Mouse (Mus musculus): ENCODE measurements around the gene Gpa33. TPM values are rescaled to one million over a fixed set of nuclear protein-coding genes. Genes with fewer than 3 reads are reported as not detected.

Gene Gpa33
- total and polyA plus RNA-seq, 3 experiments = not detected

DNA sequence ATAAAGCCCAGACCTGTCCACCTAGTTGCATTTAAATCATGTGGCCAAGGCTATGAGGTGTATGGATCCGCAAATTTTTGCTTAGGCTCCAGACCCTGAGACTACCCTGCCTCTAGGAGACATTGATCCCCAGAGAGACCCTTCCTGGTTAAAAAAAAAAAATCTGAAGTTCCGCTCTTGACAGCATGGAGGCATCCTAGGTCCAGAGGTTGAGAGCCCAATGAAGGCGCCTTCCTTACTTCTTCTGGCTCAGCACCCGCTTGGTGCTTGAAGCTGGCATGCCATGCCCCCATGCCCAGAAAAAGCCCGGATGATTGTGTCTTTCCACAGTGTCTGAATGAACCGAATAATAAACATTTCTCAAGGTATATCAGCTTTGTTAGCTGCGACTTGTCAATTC is 51.5 kb downstream of the Gpa33 start:
- TF ChIP-seq NELFE (IDR thresholded peaks at IDR 0.05; ENCODE audit: low read depth, low read length) (no peak), USF2 (IDR thresholded peaks at IDR 0.05; ENCODE audit: borderline replicate concordance in 1 of 2, insufficient read depth in 1 of 2, low read depth in 1 of 2, low read length in 2 of 2) (no peak), HCFC1 (IDR thresholded peaks at IDR 0.05; ENCODE audit: low read depth, low read length) (no peak), EP300 (IDR thresholded peaks at IDR 0.05; ENCODE audit: low read depth in 1 of 2, low read length in 2 of 2) (no peak), CHD2 (IDR thresholded peaks at IDR 0.05; ENCODE audit: low read length) (no peak), SMC3 (IDR thresholded peaks at IDR 0.05; ENCODE audit: low read depth, low read length) (no peak), MAFK (IDR thresholded peaks at IDR 0.05; ENCODE audit: borderline replicate concordance, low read depth, low read length) (no peak), MAZ (IDR thresholded peaks at IDR 0.05; ENCODE audit: low read depth, low read length) (no peak), MAX (IDR thresholded peaks at IDR 0.05; ENCODE audit: low read length) (no peak), JUND (IDR thresholded peaks at IDR 0.05; ENCODE audit: low read depth, low read length) (no peak), CHD1 (IDR thresholded peaks at IDR 0.05; ENCODE audit: low read depth, low read length) (no peak), POLR2AphosphoS2 (IDR thresholded peaks at IDR 0.05; ENCODE audit: low read length) (no peak)
- no peak overlapping the region for H3K27ac ChIP-seq (ENCODE audit: control insufficient read depth, low read depth, low read length)
- no peak overlapping the region for H3K4me3 ChIP-seq (ENCODE audit: control insufficient read depth in 1 of 2, insufficient read depth in 1 of 2, low read depth in 2 of 2, low read length in 2 of 2)
- no peak for DNase-seq (ENCODE audit: low read depth, low spot score)
- no peaks in the 10 kb centered on the region; a peak in 1 of 4 replicates for H3K27me3 ChIP-seq (ENCODE audit: control insufficient read depth in 1 of 2, insufficient read depth in 2 of 2, low read length in 2 of 2)
- no peaks in the 10 kb centered on the region for H3K4me1 ChIP-seq (ENCODE audit: control insufficient read depth in 1 of 2, insufficient read depth in 2 of 2, low read length in 2 of 2)
- H3K79me2 ChIP-seq (ENCODE audit: control insufficient read depth, insufficient read depth, low read length, poor library complexity) = no peaks in the 10 kb centered on the region
- H3K9ac ChIP-seq (ENCODE audit: control insufficient read depth, low read depth, low read length, poor library complexity, severe bottlenecking) = no peak overlapping the region
- no peaks in the 10 kb centered on the region for H3K36me3 ChIP-seq (ENCODE audit: control insufficient read depth in 1 of 2, insufficient read depth in 2 of 2, low read length in 2 of 2)
- H3K9me3 ChIP-seq (replicated peaks; ENCODE audit: insufficient read depth, low read length) = no peaks in the 10 kb centered on the region

DNA sequence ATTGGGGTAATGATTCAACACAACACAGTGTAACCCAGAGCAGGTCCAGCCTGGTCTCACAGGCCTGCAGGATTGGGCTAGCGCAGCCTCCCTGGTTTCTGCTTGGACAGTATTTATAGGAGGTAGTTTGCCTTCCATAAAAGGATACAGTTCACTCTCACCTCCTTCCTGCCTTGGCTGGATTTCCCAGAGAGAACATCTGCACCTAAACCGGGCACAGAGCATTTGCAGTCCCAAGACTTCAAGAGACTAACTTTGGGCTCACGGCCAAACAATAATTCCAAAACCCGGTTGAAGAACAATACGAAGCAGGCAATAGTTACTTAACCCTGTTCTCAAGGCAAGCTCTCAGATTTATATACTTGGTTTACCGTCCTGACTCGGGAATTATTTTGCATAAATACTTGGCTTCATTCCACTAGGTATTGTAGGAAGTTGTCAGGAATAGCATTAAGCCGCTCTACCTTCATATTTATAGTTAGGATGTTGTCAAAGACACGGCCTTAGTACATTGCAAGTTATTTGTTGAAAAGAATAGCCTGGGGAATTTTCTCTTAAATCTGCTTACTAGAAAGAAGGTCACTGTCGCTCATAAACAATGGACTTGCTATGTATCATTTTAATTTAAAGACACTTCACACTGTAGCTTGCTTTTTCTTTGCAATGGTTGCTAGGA is 53.1 kb downstream of the Gpa33 start:
- no peak for DNase-seq (ENCODE audit: low read depth, low spot score)
- Histone ChIP-seq H3K9me3 (replicated peaks; ENCODE audit: insufficient read depth, low read length) (no peaks in the 10 kb centered on the region), H3K36me3 (ENCODE audit: control insufficient read depth in 1 of 2, insufficient read depth in 2 of 2, low read length in 2 of 2) (no peaks in the 10 kb centered on the region), H3K27me3 (ENCODE audit: control insufficient read depth in 1 of 2, insufficient read depth in 2 of 2, low read length in 2 of 2) (no peaks in the 10 kb centered on the region; a peak in 1 of 4 replicates), H3K4me1 (ENCODE audit: control insufficient read depth in 1 of 2, insufficient read depth in 2 of 2, low read length in 2 of 2) (no peaks in the 10 kb centered on the region), H3K79me2 (ENCODE audit: control insufficient read depth, insufficient read depth, low read length, poor library complexity) (no peaks in the 10 kb centered on the region), H3K9ac (ENCODE audit: control insufficient read depth, low read depth, low read length, poor library complexity, severe bottlenecking) (no peak overlapping the region), H3K4me3 (ENCODE audit: control insufficient read depth in 1 of 2, insufficient read depth in 1 of 2, low read depth in 2 of 2, low read length in 2 of 2) (no peak overlapping the region), H3K27ac (ENCODE audit: control insufficient read depth, low read depth, low read length) (no peak overlapping the region)
- no peak for TF ChIP-seq SIN3A (IDR thresholded peaks at IDR 0.05; ENCODE audit: low read length)
- TF ChIP-seq USF2 (IDR thresholded peaks at IDR 0.05; ENCODE audit: borderline replicate concordance in 1 of 2, insufficient read depth in 1 of 2, low read depth in 1 of 2, low read length in 2 of 2) = no peak
- no peak for TF ChIP-seq RCOR1 (IDR thresholded peaks at IDR 0.05; ENCODE audit: low read depth, low read length)
- no peak for TF ChIP-seq GABPA (IDR thresholded peaks at IDR 0.05; ENCODE audit: low read depth, low read length)
- TF ChIP-seq TBP (IDR thresholded peaks at IDR 0.05; ENCODE audit: low read depth, low read length) = no peak
- TF ChIP-seq ETS1 (IDR thresholded peaks at IDR 0.05; ENCODE audit: low read depth, low read length) = no peak
- TF ChIP-seq CTCF (IDR thresholded peaks at IDR 0.05 in 2 of 3, conservative IDR thresholded peaks at IDR 0.05 in 1 of 3; ENCODE audit: control insufficient read depth in 1 of 3, insufficient read depth in 1 of 3, low read depth in 2 of 3, low read length in 3 of 3, poor library complexity in 1 of 3, severe bottlenecking in 1 of 3) = no peak
- TF ChIP-seq TCF12 (IDR thresholded peaks at IDR 0.05; ENCODE audit: low read depth, low read length) = no peak
- TF ChIP-seq MYB (IDR thresholded peaks at IDR 0.05; ENCODE audit: low read depth, low read length) = no peak
- TF ChIP-seq ZKSCAN1 (IDR thresholded peaks at IDR 0.05; ENCODE audit: low read depth, low read length) = no peak
- no peak for TF ChIP-seq SMC3 (IDR thresholded peaks at IDR 0.05; ENCODE audit: low read depth, low read length)
- TF ChIP-seq HCFC1 (IDR thresholded peaks at IDR 0.05; ENCODE audit: low read depth, low read length) = no peak
- no peak for TF ChIP-seq KAT2A (conservative IDR thresholded peaks at IDR 0.05; ENCODE audit: low read depth, low read length)
- no peak for TF ChIP-seq MAFK (IDR thresholded peaks at IDR 0.05; ENCODE audit: borderline replicate concordance, low read depth, low read length)
- TF ChIP-seq GATA1 (IDR thresholded peaks at IDR 0.05; ENCODE audit: low read depth, low read length) = no peak

Measured in MEL (cell line).